Mouse (Mus musculus): ENCODE results near the gene Farsb.

- TF ChIP-seq CTCF (conservative IDR thresholded peaks at IDR 0.05 in 1 of 2, IDR thresholded peaks at IDR 0.05 in 1 of 2; ENCODE audit: low read depth in 2 of 2, low read length in 2 of 2): peak; percentile 32 to 82; a peak in 3 of 4 replicates
- TF ChIP-seq UBTF (IDR thresholded peaks at IDR 0.05; ENCODE audit: low read depth, low read length): no peak
- TF ChIP-seq EP300 (IDR thresholded peaks at IDR 0.05; ENCODE audit: low read length): no peak
- no peak; the same call in 1 of the 2 replicates for TF ChIP-seq USF1 (IDR thresholded peaks at IDR 0.05; ENCODE audit: low read depth, low read length)
- TF ChIP-seq POLR2A (IDR thresholded peaks at IDR 0.05; ENCODE audit: low read depth, low read length): no peak
Measured at GRCm38 (mm10) chr1:78536310-78537164, 47.8 kb upstream of the Farsb start.
